Mouse (Mus musculus) cerebellum, adult 8-10 months (tissue): ENCODE results near the gene Slc25a27.

Experiments
- DNase-seq: peaks from one replicate; pipeline ENCODE4 v3.0.0; 2022

Slc25a27 gene

DNA sequence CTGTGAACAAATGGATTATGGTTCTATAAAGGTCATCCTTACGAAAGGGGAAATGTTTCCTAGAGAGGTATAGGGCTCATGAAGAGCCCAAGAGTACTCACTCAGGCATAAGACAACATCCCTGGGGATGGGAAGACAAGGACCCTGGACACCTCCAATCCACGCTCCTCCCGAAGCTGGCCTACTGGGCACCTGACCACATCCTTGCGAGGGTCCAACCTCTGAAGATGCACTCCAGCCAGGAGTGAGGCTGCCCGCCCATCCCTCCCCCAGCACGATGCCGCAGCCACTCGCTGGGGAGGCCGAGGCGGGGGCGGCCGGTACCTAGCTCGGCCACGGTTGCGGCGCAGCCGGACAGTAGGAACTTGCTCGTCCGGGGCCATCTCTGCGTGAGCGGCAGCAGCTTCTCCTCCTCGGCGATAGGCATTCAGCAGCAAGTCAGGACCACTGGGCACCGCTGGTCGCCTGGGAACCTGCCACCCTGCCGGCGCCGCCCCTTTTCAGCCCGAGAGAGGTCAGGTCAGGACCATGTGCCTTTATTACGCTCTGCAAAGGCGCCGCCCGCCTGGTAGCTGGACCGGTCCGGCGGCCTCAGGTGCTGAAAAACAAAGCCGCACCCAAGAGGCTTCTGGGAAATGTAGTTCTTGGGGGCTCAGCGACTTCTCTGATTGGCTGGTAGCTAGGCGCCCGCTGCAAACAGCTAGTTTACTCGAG, at the start of gene Slc25a27:
TSS of gene Slc25a27 (minus strand) at position 639 of the 714 bp plus-strand sequence.
- DNase-seq: peak; percentile 88

DNA sequence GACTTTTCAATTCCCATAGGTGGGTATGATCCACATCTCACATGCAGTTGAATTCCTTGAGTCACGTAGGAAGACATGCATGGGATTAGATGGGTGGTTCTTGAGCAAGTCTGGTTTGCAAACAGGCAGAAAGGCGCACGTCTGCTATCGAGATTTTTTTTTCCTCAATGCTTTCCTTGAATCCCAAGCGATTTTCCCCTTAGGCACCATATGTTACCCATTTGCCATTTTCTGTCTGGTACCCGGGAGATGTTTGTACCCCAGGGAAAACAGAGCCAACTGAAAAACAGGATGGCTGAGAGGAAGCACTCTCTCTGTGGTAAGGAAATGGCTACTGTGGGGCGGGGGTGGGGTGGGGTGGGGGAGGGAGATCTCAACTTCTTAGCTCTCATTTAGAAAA, 49.6 kb upstream of the Slc25a27 start:
- DNase-seq: no peak

DNA sequence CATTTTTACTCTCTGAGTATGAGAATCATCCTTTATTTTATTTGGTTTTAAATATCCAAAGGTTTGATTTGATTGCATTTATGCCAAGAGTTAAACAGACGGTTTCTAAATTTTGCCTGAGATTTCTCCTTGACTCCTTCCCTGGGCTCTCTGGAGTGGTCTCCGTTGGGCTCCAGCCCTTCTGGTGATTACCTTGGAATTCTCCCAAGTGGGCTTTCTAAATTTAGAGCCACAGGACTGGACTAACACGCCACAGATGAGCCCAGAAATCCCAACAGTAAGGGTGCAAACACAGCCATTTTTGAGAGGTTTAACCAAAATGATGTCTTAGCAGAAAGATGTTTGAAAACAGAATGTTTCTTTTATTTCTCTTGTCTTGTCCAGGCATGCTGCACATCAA, 47.2 kb upstream of the Slc25a27 start:
- no peak for DNase-seq

DNA sequence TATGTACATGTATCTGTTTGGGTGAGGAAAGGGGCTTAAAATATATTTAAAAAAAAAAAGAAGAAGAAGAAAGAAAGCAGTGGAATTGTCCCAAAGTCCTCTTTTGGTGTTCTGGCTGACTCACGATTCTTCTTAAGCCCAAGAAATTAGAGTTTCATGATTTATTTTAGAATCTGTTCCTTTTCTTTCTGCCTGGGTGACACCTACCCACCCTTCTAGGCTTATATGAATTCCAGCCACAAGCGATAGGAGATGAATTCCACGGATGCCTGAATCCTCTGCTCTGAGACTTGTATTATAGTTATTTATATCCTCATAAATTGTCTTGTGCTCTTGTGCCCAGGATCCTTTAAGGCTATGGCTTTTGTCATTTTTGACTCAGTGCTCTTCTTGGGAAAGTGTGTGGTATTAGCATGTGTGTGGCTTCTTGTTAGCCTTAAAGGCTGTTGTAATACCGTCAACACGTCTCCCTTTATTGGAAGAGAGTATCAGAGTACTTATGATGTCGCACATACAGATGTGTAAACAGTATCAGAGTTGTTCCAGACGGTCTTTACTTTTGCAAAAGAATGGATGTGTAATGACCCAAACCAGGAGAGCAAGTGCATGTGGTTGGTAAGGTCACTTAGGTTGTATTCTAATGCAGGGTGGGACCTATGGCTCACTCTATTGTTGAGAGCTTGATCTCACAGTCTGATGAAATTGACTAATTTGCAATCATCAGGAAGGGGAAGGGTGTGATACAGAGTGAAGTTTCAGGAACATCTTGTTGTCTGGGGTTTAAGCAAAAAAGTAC, 44.7 kb upstream of the Slc25a27 start:
- no peak for DNase-seq

DNA sequence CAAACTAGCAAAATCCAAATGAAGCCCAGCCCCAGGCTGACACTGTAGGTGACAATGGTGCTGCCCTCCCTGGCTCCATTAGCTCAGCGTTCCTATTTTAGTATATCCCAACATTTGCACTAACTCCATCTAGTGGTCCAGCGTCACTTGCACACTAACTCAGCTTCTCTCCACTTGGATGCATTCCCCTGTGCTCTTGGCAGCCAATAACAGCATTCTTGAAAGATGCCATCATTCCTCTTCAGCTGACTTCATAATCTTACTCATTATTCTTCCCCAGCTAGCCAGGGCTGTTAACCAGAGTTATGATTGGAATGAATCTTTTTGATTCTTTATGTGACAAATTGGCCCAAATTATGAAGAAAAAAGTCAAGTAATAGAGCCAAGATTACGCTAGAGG, 40.2 kb upstream of the Slc25a27 start:
- no peak for DNase-seq

DNA sequence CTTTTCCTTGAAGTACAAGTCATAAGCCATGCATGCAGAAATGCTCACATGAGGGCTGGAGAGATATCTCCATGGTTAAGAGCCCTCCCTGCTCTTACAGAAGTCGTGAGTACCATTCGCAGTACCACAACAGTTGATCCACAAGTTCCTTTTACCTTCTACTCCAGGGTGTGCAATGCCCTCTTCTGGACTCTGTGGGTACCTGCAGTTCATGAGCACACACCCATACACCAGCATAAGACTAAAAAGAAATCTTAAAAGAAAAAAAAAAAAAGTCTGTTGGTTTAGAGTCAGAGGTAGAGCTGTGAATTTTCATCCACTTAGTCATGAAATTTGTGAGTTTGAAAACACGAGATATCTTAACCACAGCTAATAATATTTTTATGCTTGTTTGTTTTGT, 39.7 kb upstream of the Slc25a27 start:
- DNase-seq: no peak

DNA sequence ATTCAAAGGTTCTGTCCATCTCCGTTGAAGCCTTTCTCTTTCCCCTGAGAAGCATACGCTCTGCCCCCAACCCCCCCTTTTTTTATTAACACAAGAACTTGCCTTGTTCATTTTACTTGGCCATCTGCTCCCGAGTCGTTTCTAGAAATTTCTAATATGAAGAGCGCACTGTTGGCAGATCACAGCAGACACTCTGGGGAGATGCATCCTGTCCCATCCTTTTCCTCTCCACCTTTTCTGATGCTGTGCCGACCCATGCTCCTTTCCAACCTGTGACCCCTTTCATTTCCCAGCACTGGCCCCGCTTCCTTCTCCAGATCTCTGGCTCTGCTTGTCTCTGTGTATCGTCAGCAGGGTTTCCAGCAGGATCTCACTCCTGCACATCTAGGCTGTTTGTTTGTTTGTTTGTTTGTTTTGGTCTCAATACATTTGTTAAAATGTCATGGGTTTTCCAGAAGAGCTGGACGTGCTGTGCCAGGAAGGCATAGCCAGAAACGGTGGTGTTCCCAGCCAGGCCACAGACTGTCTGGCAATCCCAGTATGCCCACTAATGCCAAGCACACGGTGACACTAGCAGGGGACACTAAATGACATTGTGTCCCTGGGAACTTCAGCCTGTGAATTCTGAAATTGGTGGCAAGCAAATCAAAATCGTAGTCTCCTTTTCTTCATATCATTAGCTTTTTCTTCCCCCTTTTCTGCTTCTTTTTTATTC, 37.4 kb upstream of the Slc25a27 start:
- DNase-seq: peak; percentile 16

DNA sequence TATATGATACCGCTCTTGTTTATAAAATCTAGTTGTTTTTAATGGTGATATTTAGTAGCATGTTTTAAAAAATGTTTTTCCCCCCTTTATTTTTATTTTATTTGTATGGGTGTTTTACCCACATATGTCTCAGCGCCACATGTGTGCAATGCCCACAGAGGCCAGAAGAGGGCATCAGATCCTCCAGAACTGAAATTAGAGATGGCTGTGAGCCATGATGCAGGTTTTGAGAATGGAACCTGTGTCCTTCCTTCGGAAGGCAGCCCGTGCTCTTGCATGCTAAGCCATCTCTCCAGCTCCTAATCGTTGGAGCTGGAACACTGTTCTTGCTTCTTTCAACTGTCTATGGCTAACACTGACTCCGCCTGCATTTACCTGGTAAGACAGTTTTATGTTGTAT, 34.0 kb upstream of the Slc25a27 start:
- DNase-seq: peak; percentile 47

DNA sequence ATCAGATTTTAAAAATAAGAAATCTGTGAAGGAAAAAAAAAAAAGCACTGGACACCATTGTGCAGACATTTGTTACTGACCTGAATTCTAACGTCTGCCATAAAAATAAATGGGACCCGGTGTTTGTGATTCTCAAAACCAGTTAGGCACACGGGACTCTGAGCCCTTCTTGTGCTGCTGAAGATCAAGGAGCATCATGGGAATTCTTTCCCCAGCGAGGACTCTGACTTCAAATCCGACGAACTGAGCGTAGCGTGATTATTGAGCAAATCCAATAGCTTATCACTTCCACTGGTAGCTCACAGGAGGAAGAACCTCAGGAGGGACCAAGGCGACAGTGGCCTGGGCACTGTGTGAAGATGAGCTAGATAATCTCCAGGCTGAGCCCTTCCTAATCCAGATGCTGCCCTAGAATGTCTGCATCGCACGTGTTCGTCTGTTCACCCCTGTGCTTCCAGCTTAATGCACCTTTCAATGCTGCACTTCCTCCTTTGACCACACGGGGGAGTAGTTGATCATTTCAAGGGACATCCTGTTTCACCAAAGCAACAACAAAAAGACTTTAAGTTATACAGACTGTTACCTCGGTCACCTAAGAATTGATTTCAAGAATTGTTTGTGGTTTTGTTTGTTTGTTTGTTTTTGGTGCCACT, 32.1 kb upstream of the Slc25a27 start:
- peak; percentile 74 for DNase-seq

DNA sequence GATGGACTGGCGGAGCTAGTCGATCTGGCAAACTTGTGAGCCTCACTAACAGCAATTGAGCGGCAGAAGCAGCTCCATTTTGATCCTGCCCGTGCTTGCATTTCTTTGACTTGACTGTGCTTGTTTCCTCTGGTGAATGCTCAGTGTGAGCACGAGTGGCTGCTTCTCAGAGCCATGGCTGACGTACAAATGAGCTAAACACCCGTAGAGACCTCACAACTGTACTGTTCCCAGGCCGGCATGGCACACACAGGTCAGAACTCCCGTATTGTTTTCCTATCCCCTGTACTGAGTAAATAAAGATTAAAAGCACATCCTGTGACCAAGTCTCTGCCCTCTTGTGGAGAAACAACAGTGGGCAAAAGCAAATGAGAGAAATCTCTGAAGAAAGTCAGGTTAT, 22.6 kb upstream of the Slc25a27 start:
- DNase-seq: no peak

DNA sequence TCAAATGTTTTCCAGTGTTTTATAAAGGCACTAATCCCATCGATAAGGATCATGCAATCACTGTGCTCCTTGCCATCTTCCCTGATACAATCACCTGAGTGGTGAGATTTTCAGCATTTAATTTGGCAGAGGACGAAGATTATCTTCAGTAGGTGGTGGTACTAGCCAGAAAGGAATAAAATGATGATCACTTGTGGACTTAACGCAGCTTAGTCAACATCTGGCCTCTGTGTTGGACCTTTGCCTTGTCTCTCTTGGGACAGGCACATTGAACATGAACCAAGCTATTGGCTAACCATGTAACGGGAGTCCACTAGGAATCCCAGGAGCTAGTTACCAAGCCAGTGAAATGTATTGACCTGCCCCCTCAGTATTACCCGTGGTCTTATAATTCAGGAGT, 17.6 kb upstream of the Slc25a27 start:
- no peak for DNase-seq

DNA sequence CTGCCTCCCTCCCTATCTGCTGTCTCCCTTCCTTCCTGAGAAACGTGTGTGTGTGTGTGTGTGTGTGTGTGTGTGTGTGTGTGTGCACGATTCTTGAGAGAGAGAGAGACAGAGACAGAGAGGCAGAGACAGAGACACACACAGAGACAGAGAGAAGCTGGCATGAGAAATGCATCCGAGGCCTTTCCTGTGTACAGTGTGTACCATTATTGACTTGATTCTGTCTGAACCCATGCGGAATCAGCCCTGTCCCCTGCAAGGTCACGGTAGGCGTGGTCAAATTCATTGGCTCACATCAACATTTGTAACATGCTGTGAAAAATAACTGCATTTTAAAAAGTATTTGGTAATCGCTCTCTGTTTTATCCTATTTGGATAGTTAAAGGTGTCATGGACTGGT, 17.1 kb upstream of the Slc25a27 start:
- no peak for DNase-seq

DNA sequence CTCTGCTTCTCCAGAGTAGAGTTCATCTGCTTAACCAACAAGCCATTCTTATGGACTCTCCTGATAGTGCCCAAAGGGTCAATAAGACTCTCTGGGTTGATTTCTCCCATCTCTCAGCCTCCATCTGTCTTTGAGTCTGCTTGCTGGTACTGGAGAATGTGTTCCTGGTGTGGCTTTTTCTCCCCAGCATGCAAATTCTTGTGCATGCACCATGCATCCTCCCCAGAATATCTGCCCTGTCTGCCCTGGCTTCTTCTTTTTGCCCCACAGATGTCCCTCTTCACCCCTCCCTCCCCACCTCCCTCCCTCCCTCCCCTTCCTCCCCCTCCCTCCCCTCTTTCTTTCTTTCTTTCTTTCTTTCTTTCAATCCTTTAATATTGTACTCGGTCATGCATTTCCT, 10.3 kb upstream of the Slc25a27 start:
- DNase-seq: no peak

DNA sequence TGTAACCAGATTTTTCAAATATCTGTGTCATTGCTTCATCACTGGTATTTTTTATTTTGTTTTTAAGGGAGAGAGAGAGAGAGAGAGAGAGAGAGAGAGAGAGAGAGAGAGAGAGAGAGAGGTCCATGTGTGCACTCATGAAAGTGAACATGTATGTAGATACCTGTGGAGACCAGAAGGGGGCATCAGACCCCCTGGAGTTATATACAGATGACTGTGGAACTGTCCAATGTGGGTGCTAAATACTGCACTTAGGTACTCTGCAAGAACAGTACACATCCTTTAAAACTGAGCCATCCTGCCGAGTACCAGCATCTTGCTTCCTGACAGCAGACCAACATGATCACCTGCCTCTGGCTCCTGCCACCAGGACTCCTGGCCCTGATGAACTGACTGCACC, 9.2 kb upstream of the Slc25a27 start:
- no peak for DNase-seq

DNA sequence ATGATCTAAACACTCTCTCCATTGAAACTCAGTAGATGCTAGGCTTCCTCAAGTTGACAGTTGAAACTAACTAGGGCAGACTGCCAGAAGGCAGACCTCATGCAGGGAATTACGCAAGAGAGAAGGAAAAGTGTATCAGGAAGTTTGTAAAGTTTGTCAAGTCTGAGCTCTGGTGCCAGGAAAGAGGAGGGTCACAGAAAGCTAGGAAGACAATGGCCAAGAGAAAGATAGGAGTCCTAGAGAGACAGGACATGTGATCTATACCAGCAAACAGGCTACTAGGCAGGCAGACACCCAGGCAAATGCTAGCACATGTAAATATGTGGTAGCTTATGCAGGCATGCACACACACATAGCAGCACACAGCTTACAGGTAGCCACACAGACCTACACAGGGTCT, 8.2 kb upstream of the Slc25a27 start:
- no peak for DNase-seq

DNA sequence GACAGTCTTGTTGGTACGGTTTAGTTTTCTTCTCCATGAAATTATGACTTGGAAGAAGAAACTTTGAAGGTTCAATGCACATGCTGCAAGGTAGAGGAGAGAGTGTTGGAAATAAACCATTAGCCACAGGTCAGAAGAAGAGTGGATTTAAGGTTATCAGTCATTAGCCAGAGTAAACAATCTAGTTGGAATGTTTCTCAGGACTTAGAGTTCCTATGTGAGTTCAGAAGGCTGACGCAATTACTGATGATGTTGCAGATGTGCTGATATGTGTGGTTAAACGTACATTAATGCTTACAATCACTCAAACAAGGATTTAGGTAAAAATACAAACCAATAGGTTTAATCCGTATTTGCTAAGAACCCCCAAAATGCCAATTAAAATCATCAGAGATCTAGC, 4.9 kb upstream of the Slc25a27 start:
- no peak for DNase-seq

DNA sequence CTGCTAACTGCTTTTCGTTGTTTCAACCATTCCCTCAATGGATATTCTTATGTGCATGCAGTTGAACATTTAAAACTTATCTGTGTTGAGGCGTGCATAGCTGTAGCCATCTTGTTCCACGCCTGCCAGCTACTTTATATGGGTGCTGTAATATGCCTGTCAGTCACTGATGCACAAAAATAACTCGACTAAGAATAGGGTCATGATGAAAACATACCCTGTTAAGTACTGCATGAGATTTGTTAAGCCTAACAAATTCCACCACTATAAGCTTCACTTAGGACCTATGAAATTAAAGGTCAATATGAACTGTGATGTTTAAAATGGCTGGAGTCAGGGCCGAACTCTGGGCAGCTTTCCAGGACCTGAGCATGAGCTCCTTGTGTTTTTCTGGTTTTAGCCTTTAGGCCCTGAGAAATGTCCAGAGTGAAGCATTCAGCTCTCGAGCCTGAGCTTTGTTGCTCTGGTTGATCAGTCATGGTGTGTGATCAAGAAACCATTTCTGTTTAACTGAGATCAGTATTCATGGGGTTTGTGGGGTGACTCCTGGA, 2.2 kb upstream of the Slc25a27 start:
- no peak for DNase-seq

DNA sequence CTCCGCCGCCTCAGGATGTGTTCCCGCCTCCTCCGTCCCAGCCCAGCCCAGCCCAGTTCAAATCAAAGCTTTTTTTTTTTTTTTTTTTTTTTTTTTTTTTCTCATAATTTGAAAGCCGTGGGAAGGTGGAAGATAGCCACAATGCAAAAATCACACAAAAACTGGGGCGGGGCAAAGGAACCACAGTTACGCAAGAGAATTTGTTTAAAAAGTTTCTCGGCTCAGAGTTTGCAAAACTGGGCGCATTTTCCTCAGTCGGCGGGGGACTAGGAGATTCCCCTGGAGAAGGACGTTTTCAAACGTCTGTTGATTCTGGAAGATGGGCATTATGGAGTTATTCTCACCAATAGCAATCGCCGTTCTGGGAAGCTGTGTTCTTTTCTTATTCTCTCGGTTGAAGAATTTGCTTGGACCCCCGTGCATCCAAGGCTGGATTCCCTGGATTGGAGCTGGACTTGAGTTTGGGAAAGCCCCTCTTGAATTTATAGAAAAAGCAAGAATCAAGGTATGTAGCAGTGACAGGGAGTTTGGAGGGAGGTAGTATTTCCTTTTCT, 353 bp upstream of the Slc25a27 start, which contains the start of gene Cyp39a1:
TSS of gene Cyp39a1 (plus strand) at position 136 of the 554 bp plus-strand sequence.
- DNase-seq: no peak

DNA sequence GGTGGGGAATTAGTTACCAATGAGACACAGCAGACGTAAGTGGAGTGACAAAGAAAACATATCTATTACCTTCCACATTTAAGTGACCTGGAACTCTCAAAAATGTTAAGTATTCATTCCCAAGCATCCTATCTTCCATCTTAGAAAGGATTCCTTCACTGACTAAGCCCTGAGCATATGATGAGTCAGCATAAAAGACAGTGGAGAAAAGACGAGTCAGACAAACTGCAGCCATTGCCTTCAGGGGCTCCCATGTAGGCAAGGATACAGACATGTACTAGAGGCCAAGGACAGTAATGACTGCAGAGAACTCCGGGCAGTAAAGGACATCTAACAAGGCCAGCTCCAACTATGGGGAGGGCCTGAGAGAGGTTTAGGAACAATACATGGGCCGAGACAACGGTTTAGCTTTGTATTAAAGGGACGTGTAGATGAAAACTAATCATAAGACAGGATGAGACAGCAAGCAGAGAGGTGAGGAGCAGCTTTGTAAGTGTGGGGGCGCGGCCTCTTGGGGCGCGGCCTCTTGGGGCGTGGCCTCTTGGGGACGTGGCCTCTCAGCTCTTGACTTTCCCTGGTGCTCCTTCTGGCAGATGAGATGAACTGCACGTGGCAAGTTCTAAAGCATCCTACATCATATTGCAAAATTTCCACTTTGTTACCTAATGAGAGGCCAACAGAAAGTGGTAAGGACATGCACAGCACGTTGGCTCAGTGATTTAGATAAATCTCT, 15.5 kb downstream of the Slc25a27 start:
- no peak for DNase-seq

DNA sequence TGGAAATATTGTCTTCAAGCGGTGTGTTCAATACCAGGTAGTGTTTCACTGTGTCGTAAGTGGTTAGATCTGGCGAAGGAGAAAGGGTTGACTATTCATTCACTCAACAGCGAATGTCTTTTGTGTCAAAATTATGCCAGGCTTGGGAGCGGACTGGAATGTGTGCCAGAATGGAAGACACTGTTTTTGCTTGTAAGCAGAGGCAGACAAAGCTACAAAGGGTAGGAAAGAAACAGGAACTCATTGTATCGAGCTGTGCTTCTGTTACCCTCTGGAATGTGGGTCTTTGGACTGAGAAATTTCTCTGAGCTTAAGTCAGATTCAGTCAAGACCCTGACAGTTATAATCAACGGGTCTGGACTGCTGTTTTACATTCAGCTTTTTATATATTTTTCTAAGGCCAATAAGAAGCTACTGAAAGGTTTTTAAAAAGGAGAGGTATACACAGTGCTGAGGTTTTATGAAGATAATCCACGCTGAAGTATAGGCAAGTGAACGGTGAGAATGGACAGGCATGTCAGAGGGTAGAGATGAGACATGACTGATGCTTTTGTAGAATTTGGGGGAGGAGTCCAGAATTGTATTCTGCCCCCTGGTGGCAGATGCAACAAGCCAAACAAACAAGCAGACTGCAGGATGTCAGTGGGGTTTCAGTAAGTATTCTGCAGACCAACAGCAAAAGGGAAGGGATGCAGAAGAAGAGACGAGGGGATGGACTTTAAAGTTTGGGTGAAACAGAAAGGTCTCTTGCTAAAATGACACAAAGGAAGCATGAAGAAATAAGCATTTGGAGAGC, 17.2 kb downstream of the Slc25a27 start:
- DNase-seq: no peak

DNA sequence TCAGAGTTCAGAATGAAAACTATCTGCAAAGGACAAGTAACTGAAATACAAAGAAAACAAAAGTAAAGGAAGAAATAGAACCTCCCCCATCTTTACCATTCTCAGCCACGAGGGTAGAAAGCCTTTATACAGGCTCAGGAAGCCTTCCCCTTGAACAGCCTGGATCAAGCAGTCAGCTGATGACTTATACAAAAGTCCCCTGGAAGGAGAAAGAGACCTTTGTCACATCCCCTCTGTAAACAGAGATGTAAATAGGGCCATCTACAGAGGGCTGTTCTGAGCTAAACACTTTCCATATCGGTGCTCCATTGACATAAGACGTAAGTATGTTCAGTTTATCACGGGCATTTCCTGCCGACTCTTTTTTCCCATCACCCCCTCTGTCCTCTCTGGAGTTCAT, 20.1 kb downstream of the Slc25a27 start:
- no peak for DNase-seq
